Mouse (Mus musculus): ENCODE data around the gene Lrrtm1. TPM values are rescaled to one million over a fixed set of nuclear protein-coding genes. Genes with fewer than 3 reads are reported as not detected.

Lrrtm1 gene
- polyA plus RNA-seq, 1 experiment = not detected

DNA sequence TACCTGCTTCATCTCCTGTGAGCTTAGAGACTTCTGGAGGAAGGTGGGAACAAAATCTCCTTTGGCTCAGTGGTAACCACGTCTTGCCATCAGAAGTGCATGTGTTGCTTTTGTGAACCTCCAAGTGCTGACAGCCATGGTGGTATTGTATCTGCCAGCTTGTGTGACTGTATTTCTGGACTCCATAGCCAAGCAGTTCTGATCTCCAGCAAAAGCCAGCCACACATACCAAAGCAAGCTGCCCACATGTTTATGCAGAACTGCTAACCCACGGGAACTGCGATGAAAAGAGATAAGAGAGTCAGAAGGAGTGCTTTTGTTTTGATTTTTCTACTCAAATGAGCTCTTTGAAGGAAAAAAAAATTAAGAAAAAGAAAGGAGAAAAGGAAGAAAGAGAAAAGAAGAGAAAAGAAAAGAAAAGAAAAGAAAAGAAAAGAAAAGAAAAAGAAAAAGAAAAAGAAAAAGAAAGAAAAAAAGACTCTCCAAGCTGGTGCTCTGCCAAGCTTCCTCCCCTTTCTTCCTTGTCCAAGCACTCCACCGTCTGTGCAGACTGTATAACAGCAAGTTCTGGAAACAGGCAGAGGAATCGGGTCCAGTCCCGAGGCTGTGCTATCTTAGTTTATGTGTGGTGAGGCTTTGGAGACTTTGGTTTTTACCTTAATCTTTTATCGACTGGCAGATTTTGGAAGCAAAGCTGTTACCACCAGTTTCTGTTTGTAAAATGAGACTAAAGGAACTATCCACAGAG lies 15.0 kb downstream of the Lrrtm1 start:
- Histone ChIP-seq H3K4me1 (ENCODE audit: control insufficient read depth, insufficient read depth, insufficient read length, low read length) (no peaks in the 10 kb centered on the region), H3K4me3 (ENCODE audit: insufficient read depth, low read depth, low read length) (no peak overlapping the region), H3K27ac (replicated peaks; ENCODE audit: low read depth, low read length) (no peak overlapping the region)

DNA sequence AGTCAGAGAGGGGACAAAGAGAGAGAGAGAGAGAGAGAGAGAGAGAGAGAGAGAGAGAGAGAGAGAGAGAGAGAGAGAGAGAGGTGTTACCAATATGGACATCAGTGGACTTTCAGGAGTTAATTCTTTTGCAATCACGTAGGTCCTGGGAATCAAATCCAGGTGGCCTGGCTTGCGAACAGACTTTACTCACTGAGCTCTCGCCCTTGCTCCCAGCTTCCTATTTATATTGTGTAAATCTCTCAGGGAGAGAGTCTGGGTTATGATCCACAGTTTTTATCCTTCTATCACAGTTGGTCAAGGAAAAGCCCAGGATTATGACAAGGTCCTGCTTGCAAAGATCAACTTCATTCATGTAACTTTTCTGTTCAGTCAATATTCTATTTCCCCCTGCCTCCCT lies 22.7 kb downstream of the Lrrtm1 start:
- H3K4me1 ChIP-seq (ENCODE audit: control insufficient read depth, insufficient read depth, insufficient read length, low read length) = no peaks in the 10 kb centered on the region
- H3K4me3 ChIP-seq (ENCODE audit: insufficient read depth, low read depth, low read length) = no peak overlapping the region
- no peak overlapping the region for H3K27ac ChIP-seq (replicated peaks; ENCODE audit: low read depth, low read length)

DNA sequence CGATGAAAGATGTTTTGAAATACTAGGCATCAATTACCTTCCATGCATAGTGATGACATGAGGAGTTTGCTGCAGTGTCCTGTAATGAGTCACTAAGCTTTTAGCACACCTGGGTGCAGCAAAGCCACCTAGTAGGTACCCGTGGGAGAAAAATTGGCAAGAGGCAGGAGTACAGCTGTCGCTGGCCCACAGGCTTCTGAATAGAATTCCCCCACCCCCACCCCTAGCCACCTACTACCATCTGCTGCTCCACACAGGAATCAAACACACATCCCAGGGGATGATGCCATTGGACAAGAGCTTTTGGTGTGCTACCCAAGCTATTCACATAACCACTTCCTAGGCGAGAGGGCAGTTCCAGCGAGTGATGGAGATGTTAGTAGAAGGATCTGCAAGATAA lies 36.3 kb downstream of the Lrrtm1 start:
- H3K4me1 ChIP-seq (ENCODE audit: control insufficient read depth, insufficient read depth, insufficient read length, low read length) = no peaks in the 10 kb centered on the region
- H3K4me3 ChIP-seq (ENCODE audit: insufficient read depth, low read depth, low read length) = no peak overlapping the region
- H3K27ac ChIP-seq (replicated peaks; ENCODE audit: low read depth, low read length) = no peak overlapping the region

DNA sequence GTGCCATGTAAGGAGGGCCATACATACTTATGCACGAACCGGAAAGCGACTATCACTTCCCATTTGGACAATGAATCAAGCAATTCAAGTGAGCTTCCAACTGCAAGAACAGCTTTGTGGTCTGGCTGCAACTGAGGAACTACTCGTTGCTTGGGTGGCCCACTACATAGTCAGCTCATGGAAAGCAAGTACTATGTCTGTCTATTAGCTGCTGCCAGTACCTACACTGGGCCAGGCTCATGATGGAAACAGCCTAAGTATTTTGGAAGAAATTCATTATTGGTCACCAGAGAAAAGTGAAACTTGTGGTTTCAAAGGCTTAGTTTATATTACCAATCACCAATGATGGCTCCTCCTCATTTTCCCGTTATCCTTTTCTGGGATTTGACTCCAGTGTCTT lies 43.8 kb downstream of the Lrrtm1 start:
- Histone ChIP-seq H3K4me3 (ENCODE audit: insufficient read depth, low read depth, low read length) (no peak overlapping the region), H3K4me1 (ENCODE audit: control insufficient read depth, insufficient read depth, insufficient read length, low read length) (no peaks in the 10 kb centered on the region), H3K27ac (replicated peaks; ENCODE audit: low read depth, low read length) (no peak overlapping the region)

DNA sequence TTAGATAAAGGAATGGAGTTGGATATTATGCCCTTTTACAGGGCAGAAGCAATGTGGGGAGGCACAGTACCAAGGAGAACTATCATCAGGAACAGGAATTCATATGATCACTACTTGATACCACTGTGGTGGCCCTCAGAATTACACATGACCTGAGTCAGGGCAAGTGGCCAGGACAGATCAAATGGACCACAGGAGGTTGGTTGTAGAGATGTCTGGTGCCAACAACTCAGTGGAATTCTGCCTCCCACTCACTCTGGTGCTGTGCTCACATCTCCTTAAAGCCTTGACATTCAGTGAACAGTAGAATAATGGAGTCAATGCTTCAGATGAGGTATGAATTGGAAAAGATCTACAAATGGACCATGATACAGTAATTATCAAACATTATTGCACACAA lies 45.9 kb downstream of the Lrrtm1 start:
- H3K4me3 ChIP-seq (ENCODE audit: insufficient read depth, low read depth, low read length) = no peak overlapping the region

GRCm38 (mm10) chr6:77291415-77291814 lies 48.9 kb downstream of the Lrrtm1 start:
- H3K27ac ChIP-seq (replicated peaks; ENCODE audit: low read depth, low read length) = no peak overlapping the region
- no peak overlapping the region for H3K4me3 ChIP-seq (ENCODE audit: insufficient read depth, low read depth, low read length)
- no peaks in the 10 kb centered on the region for H3K4me1 ChIP-seq (ENCODE audit: control insufficient read depth, insufficient read depth, insufficient read length, low read length)

More for the DNA sequence above, 45.9 kb downstream of the Lrrtm1 start:
- H3K27ac ChIP-seq (replicated peaks; ENCODE audit: low read depth, low read length) = no peak overlapping the region
- H3K4me1 ChIP-seq (ENCODE audit: control insufficient read depth, insufficient read depth, insufficient read length, low read length) = no peaks in the 10 kb centered on the region

DNA sequence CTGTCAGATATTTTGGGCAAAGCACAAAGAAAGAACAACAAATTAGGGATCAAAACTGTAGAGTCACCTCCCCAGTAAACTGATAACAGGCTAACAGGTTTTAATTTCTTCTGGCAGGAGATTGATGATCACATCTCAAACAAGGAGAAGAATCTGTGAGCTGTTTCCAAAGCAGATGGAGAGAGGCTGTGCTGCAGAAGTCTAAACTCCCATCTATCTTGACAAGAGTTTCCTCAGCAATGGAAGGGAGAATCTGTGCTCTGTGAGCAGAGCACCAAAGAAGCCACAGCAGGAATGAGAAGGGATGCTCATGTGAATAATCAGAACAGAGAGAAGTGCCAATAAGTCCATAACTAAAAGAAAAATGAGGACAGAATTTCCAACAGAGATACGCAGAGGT lies 58.8 kb downstream of the Lrrtm1 start:
- Histone ChIP-seq H3K27ac (replicated peaks; ENCODE audit: low read depth, low read length) (no peak overlapping the region), H3K4me1 (ENCODE audit: control insufficient read depth, insufficient read depth, insufficient read length, low read length) (no peaks in the 10 kb centered on the region), H3K4me3 (ENCODE audit: insufficient read depth, low read depth, low read length) (no peak overlapping the region)

GRCm38 (mm10) chr6:77306796-77307195 lies 64.3 kb downstream of the Lrrtm1 start:
- no peaks in the 10 kb centered on the region for H3K4me1 ChIP-seq (ENCODE audit: control insufficient read depth, insufficient read depth, insufficient read length, low read length)
- H3K27ac ChIP-seq (replicated peaks; ENCODE audit: low read depth, low read length) = no peak overlapping the region
- no peak overlapping the region for H3K4me3 ChIP-seq (ENCODE audit: insufficient read depth, low read depth, low read length)

Measured in brown adipose tissue, adult 24 weeks (tissue).